Mouse (Mus musculus): ENCODE results near the gene Syk.

- TF ChIP-seq CTCF (IDR thresholded peaks at IDR 0.05; ENCODE audit: extremely low read depth, insufficient read depth, insufficient read length, insufficient replicate concordance), result no peak
- no peak for TF ChIP-seq POLR2A (IDR thresholded peaks at IDR 0.05; ENCODE audit: low read depth, low read length)
These were observed 76.2 kb downstream of the Syk start for GRCm38 (mm10) chr13:52659171-52659665.
